Mouse (Mus musculus) heart, embryonic 15.5 days (tissue): Measurements from ENCODE around the gene Arhgap17. TPM values are rescaled to one million over a fixed set of nuclear protein-coding genes. Genes with fewer than 3 reads are reported as not detected.

Experiments
- ATAC-seq: fragments of 200-750 bp; cut with Nextera tagmentation; replicated peaks from 2 replicates; pipeline ENCODE4 v1.8.0; 2017; ENCODE audit warnings: low read depth, moderate TSS enrichment; ENCODE audit not compliant: insufficient number of reproducible peaks, insufficient read depth, low FRiP score
- H3K27ac ChIP-seq: fragments of 300-500 bp; sonication (generic); 2 replicates; pipeline ENCODE4 v1.5.1; 2015; ENCODE audit warnings: mild to moderate bottlenecking, inconsistent platforms
- H3K27me3 ChIP-seq: fragments of 300-500 bp; sonication (generic); 2 replicates; pipeline ENCODE4 v1.6.1; 2015; ENCODE audit warnings: inconsistent platforms
- H3K36me3 ChIP-seq: fragments of 300-500 bp; sonication (generic); 2 replicates; pipeline ENCODE4 v1.6.1; 2015; ENCODE audit warnings: mild to moderate bottlenecking, inconsistent platforms
- H3K4me1 ChIP-seq: fragments of 300-500 bp; sonication (generic); replicated peaks from 2 replicates; pipeline ENCODE4 v1.6.1; 2015; ENCODE audit warnings: inconsistent platforms
- H3K4me2 ChIP-seq: fragments of 300-500 bp; sonication (generic); 2 replicates; pipeline ENCODE4 v1.6.1; 2015; ENCODE audit warnings: inconsistent platforms, mild to moderate bottlenecking, moderate library complexity
- H3K4me3 ChIP-seq: fragments of 300-500 bp; sonication (generic); 2 replicates; pipeline ENCODE4 v1.5.1; 2015; ENCODE audit warnings: mild to moderate bottlenecking, inconsistent platforms
- H3K9ac ChIP-seq: fragments of 300-500 bp; sonication (generic); 2 replicates; pipeline ENCODE4 v1.6.1; 2015; ENCODE audit warnings: mild to moderate bottlenecking, inconsistent platforms
- H3K9me3 ChIP-seq: fragments of 300-500 bp; sonication (generic); replicated peaks from 2 replicates; pipeline ENCODE4 v1.6.1; 2016; ENCODE audit warnings: inconsistent platforms
- WGBS: fragments of 180-500 bp; shearing (Covaris S2); methylation state at CpG from one replicate; pipeline ENCODE4 v1.1.7; 2015; ENCODE audit warnings: mixed read lengths; 5-methylcytosine and 5-hydroxymethylcytosine counted together
- polyA plus RNA-seq: library from polyadenylated mRNA; unstranded; fragments of >200 nt; fragmentation: Nextera tagmentation; extraction: Ambion mirVana; gene quantifications from 2 replicates; pipeline ENCODE4 v1.2.1, GENCODE M21; 2015

Arhgap17 gene
- polyA plus RNA-seq, 1 experiment from 2014 or later = 11.6 TPM

GRCm38 (mm10) chr7:123283826-123284225, 85.9 kb downstream of the Arhgap17 start:
- 30% methylated on average over 4 of the region's 4 CpGs for WGBS
- H3K36me3 ChIP-seq = peaks cover 23% of the 10 kb centered on the region

DNA sequence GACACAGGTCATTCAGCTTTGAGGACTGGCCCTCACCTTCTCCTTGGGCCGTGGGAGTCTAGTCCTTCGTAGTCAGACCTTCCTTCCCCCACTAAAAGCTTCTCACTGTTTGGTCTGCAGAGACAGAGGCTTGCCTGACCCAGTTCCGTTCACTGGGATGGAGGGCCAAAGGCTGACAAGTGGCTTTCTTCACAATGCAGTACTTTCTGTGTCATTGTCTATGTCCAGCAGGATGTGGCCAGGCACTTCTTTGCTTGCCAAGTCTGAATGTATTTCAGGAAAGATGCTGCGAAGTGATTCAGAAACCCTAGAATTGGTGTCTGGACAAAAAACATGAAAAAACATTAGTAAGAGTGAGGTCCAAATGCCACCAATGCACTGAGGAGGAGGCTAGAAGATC, 89.9 kb downstream of the Arhgap17 start:
- Histone ChIP-seq H3K9me3 (no peaks in the 10 kb centered on the region), H3K27ac (no peak overlapping the region), H3K36me3 (peaks cover 17% of the 10 kb centered on the region), H3K4me3 (no peak overlapping the region), H3K4me2 (no peak overlapping the region), H3K9ac (no peak overlapping the region), H3K27me3 (no peaks in the 10 kb centered on the region), H3K4me1 (peaks cover 4% of the 10 kb centered on the region; the same call in 1 of the 2 replicates)
- WGBS = 88% methylated on average over 4 of the region's 4 CpGs
- ATAC-seq = no peak

More at GRCm38 (mm10) chr7:123283826-123284225, 85.9 kb downstream of the Arhgap17 start:
- Histone ChIP-seq H3K4me3 (no peak overlapping the region), H3K4me2 (no peak overlapping the region), H3K4me1 (peaks cover 4% of the 10 kb centered on the region; the same call in 1 of the 2 replicates), H3K9ac (no peak overlapping the region), H3K9me3 (no peaks in the 10 kb centered on the region), H3K27ac (no peak overlapping the region), H3K27me3 (no peaks in the 10 kb centered on the region)
- ATAC-seq = no peak

- no peak overlapping the region for H3K9ac ChIP-seq
- H3K4me2 ChIP-seq = no peak overlapping the region
- H3K4me3 ChIP-seq = no peak overlapping the region
- H3K36me3 ChIP-seq = peaks cover 17% of the 10 kb centered on the region
- H3K4me1 ChIP-seq = no peaks in the 10 kb centered on the region
- WGBS = 84% methylated on average over 4 of the region's 4 CpGs
- H3K27me3 ChIP-seq = no peaks in the 10 kb centered on the region
- no peak for ATAC-seq
- no peak overlapping the region for H3K27ac ChIP-seq
- H3K9me3 ChIP-seq = no peaks in the 10 kb centered on the region
Observed at GRCm38 (mm10) chr7:123276568-123276967, 93.1 kb downstream of the Arhgap17 start.

- Histone ChIP-seq H3K9ac (no peak overlapping the region), H3K4me1 (no peaks in the 10 kb centered on the region), H3K9me3 (no peaks in the 10 kb centered on the region), H3K4me3 (no peak overlapping the region), H3K36me3 (no peaks in the 10 kb centered on the region), H3K27me3 (no peaks in the 10 kb centered on the region), H3K27ac (no peak overlapping the region), H3K4me2 (no peak overlapping the region)
- ATAC-seq = no peak
- 52% methylated on average over 11 of the region's 11 CpGs for WGBS
Observed at GRCm38 (mm10) chr7:123273056-123273455, 96.7 kb downstream of the Arhgap17 start.

- no peaks in the 10 kb centered on the region for H3K27me3 ChIP-seq
- WGBS = 60% methylated on average over 8 of the region's 8 CpGs
Observed at GRCm38 (mm10) chr7:123258103-123258502, 111.6 kb downstream of the Arhgap17 start.

DNA sequence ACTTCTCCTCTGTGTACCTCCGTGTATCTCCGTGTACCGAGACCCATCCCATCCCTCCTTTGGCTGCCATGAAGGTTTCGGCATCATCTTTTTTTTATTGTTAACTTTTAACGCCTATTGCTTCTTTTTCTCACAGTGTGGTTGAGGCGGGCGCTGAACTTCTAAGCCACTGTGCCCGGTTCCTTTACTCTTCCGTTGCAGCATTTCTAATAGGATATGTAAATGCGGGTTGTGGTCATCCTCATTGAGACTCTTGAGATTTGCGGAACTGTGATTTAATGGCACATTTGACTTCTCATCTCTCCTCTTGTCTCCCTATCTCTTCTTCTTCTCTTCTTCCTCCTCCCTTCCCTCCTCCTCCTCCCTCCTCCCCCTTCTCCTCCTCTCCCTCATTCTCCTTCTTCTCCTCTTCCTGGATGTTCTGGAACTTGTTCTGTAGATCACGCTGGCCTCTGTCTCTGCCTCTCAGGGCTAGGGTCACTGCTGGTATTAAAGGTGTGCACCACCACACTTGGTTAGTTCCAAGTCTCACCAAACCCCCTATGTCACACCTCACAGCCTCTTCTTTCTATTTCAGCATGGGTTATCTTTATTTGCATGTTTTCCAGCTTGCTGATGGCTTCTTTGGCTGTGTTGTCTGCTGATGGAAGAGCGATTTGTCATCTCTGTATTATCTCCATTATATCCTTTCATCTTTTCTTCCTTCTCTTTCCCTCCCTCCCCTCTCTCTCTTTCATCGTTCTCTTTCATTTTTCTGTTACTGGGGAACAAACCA, 115.3 kb downstream of the Arhgap17 start:
- Histone ChIP-seq H3K4me1 (peaks cover 4% of the 10 kb centered on the region; the same call in 1 of the 2 replicates), H3K9ac (no peak overlapping the region), H3K4me2 (no peak overlapping the region), H3K4me3 (no peak overlapping the region), H3K27ac (no peak overlapping the region), H3K27me3 (no peaks in the 10 kb centered on the region), H3K9me3 (no peaks in the 10 kb centered on the region), H3K36me3 (no peaks in the 10 kb centered on the region)
- WGBS = 89% methylated on average over 14 of the region's 14 CpGs
- no peak for ATAC-seq

More at GRCm38 (mm10) chr7:123258103-123258502, 111.6 kb downstream of the Arhgap17 start:
- Histone ChIP-seq H3K4me2 (no peak overlapping the region), H3K9me3 (no peaks in the 10 kb centered on the region), H3K9ac (no peak overlapping the region), H3K36me3 (no peaks in the 10 kb centered on the region), H3K4me3 (no peak overlapping the region), H3K27ac (no peak overlapping the region), H3K4me1 (peaks cover 4% of the 10 kb centered on the region; the same call in 1 of the 2 replicates)
- no peak for ATAC-seq

GRCm38 (mm10) chr7:123253396-123253795, 116.3 kb downstream of the Arhgap17 start:
- H3K27ac ChIP-seq = no peak overlapping the region
- ATAC-seq = no peak
- H3K9ac ChIP-seq = no peak overlapping the region
- H3K27me3 ChIP-seq = no peaks in the 10 kb centered on the region
- H3K4me3 ChIP-seq = no peak overlapping the region
- 81% methylated on average over 7 of the region's 7 CpGs for WGBS
- H3K9me3 ChIP-seq = no peaks in the 10 kb centered on the region
- H3K4me2 ChIP-seq = no peak overlapping the region
- H3K36me3 ChIP-seq = no peaks in the 10 kb centered on the region
- peaks cover 3% of the 10 kb centered on the region; the same call in 1 of the 2 replicates for H3K4me1 ChIP-seq

GRCm38 (mm10) chr7:123251343-123251742, 118.4 kb downstream of the Arhgap17 start:
- Histone ChIP-seq H3K27ac (no peak overlapping the region), H3K27me3 (no peaks in the 10 kb centered on the region), H3K36me3 (no peaks in the 10 kb centered on the region), H3K4me3 (no peak overlapping the region), H3K4me1 (no peaks in the 10 kb centered on the region), H3K9ac (no peak overlapping the region), H3K4me2 (no peak overlapping the region), H3K9me3 (no peaks in the 10 kb centered on the region)
- 54% methylated on average over 6 of the region's 6 CpGs for WGBS
- no peak for ATAC-seq

DNA sequence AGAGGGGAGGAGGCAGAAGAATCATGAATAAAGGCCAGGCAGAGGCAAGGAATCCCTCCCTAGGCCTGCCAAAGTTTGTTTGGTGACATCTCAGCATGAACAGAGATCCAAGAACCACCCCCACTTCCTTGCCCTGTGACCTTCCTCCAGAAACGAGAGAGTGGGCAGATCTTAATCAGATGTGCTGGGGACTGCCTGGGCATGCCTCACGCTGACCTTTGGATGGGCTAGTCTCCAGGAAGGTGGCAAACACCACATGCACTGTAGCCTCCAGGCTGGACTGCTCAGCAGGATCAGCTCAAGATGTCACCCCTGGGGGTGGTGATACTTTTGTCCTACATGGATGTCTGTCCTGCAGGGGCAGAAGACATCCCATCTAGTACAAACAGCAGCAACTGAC, 121.5 kb downstream of the Arhgap17 start:
- H3K36me3 ChIP-seq = no peaks in the 10 kb centered on the region
- no peaks in the 10 kb centered on the region for H3K9me3 ChIP-seq
- WGBS = 51% methylated on average over 2 of the region's 2 CpGs
- no peak overlapping the region for H3K4me2 ChIP-seq
- H3K27ac ChIP-seq = no peak overlapping the region
- no peaks in the 10 kb centered on the region for H3K27me3 ChIP-seq
- H3K9ac ChIP-seq = no peak overlapping the region
- no peak overlapping the region for H3K4me3 ChIP-seq
- H3K4me1 ChIP-seq = peaks cover 9% of the 10 kb centered on the region; the same call in 1 of the 2 replicates
- ATAC-seq = no peak

GRCm38 (mm10) chr7:123246504-123247084, 123.1 kb downstream of the Arhgap17 start:
- no peak overlapping the region for H3K27ac ChIP-seq
- H3K4me3 ChIP-seq = no peak overlapping the region
- no peaks in the 10 kb centered on the region for H3K27me3 ChIP-seq
- H3K9ac ChIP-seq = no peak overlapping the region
- peaks cover 11% of the 10 kb centered on the region; the same call in 1 of the 2 replicates for H3K4me1 ChIP-seq
- no peak for ATAC-seq
- H3K36me3 ChIP-seq = no peaks in the 10 kb centered on the region
- H3K4me2 ChIP-seq = no peak overlapping the region
- no peaks in the 10 kb centered on the region for H3K9me3 ChIP-seq
- WGBS = 47% methylated on average over 4 of the region's 4 CpGs

GRCm38 (mm10) chr7:123244833-123245232, 124.9 kb downstream of the Arhgap17 start:
- Histone ChIP-seq H3K4me3 (no peak overlapping the region), H3K4me1 (peaks cover 15% of the 10 kb centered on the region; the same call in 1 of the 2 replicates), H3K4me2 (no peak overlapping the region), H3K27ac (no peak overlapping the region), H3K36me3 (no peaks in the 10 kb centered on the region), H3K9ac (no peak overlapping the region), H3K9me3 (no peaks in the 10 kb centered on the region), H3K27me3 (no peaks in the 10 kb centered on the region)
- 31% methylated on average over 1 of the region's 1 CpGs for whole genome bisulfite sequencing
- ATAC-seq = no peak
